Mouse (Mus musculus): ENCODE data around the gene Pitpnm1. TPM values are rescaled to one million over a fixed set of nuclear protein-coding genes. Genes with fewer than 3 reads are reported as not detected.
"Not testable (repeated sequence)": the region's sequence is repeated elsewhere in the genome, so short reads cannot be mapped to it uniquely, and the experiment has no call there.

Gene Pitpnm1
- total RNA-seq, 2 experiments from 2014 or later, result 17.0 to 32.7 TPM

DNA sequence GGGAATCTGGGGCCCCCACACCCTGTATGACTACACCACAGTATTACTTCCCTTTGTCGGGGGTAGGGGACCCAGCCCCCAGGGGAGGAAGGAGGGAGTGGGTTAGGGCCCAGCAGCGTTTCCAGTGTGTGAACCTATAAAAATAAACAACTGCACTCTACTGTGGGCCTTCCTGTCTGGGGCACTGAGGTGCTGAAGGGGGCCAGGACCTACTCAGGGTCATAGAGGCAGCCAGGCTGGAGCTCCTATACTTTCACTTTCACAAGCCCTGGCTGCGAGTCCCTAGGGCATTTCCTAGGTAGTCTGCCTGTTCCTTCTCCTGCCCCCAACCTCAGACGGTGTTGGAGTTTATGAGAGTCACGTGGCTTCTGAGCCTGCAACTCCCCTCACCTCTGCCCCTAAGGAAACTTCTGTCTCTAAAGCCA is 14.0 kb downstream of the Pitpnm1 start:
- ATAC-seq (replicated peaks; ENCODE audit: low FRiP score, poor library complexity, severe bottlenecking), result peak; percentile 27

DNA sequence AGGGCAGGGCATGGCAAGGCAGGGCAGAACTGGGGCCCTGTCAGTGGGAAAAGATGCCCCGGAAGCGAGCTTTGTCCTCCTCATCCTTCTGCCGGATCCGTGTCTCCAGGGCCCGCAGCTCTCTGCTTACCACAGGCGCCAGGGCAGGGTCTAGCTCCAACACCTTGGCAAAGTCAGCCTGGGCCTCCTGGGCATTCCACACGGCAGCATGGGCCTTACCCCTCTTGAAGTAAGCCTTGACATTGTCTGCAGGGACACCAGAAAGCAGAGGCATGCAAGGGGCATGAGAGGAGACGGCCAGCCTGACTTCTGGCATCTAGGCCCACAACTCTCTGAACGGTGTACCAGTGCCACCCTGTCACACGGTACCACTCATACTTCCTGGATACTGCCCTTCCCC is 14.8 kb downstream of the Pitpnm1 start:
- ATAC-seq (replicated peaks; ENCODE audit: low FRiP score, poor library complexity, severe bottlenecking), result no peak

DNA sequence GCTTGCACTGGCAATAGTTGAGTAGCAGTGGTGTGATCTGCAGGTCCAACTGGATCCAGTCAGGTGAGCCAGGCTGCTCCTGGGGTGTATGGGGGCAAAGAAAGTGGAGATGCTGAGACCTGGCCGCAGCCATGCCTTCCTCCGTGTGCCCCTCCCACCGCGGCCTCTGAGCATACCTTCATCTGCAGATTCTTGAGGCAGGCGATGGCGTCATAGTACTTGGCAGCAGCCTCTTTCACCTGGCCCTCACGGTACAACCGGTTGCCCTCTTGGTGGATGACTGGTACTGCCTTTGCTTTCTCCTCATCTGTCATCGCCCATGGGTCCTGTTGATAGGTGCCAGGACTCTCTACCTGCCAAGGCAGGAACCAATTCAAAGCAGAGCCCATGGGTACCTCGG is 15.3 kb downstream of the Pitpnm1 start:
- ATAC-seq (replicated peaks; ENCODE audit: low FRiP score, poor library complexity, severe bottlenecking), result no peak

DNA sequence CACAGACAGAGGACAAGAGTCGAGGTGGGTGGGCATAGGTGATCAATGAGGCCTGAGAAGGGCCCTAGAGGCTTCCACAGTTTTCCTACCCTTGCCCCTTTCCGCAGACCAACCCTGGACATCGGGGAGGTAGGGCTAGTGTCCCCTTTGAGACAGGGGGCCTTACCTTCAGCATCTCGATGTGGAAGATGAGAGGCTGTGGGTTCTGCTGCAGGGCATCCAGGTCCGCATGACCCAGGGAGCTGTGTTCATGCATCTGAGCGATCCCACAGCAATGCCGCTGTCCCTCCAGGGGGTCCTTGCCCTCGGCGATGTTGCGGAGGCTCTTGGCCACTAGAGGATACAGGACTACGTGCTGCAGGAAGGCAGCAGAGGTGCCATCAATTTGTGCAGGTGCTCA is 16.0 kb downstream of the Pitpnm1 start:
- ATAC-seq (replicated peaks; ENCODE audit: low FRiP score, poor library complexity, severe bottlenecking), result no peak

DNA sequence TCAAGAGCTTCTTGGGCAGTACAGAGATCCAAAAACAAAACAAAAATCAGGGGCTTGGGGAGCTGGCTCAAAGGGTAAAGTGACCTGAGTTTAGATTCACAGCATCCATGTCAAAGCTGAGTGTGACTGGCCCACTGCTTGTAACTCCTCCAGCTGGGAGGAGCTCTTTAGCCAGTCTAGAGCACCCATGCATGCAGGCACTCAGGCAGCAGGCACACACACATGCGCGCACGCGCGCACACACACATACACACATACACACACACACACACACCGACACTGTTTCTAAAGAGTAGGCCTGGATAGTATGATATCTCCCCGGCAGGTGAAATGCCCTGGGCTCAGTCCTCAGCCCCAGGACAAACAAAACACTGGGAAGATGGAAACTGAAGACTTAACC is 17.2 kb downstream of the Pitpnm1 start:
- no peak for ATAC-seq (replicated peaks; ENCODE audit: low FRiP score, poor library complexity, severe bottlenecking)

DNA sequence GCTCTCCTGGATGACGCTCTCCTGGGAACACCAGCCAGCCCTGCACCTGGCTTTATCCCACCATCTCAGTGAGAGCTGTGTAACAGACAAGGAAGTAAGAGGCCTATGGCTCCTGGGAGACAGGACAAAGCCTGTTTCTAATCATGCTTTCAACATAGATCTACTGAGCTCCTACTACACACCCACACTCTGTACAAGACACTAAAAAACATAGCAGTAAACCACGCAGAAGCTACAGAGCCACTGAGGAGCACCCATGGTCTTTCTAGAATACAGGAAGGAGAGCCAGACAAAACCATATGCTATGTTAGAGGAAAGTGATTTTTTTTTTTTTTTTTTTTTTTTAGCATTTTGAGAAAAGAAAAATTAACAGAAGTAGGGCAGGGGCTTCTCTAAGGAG is 18.6 kb downstream of the Pitpnm1 start:
- ATAC-seq (replicated peaks; ENCODE audit: low FRiP score, poor library complexity, severe bottlenecking), result no peak

DNA sequence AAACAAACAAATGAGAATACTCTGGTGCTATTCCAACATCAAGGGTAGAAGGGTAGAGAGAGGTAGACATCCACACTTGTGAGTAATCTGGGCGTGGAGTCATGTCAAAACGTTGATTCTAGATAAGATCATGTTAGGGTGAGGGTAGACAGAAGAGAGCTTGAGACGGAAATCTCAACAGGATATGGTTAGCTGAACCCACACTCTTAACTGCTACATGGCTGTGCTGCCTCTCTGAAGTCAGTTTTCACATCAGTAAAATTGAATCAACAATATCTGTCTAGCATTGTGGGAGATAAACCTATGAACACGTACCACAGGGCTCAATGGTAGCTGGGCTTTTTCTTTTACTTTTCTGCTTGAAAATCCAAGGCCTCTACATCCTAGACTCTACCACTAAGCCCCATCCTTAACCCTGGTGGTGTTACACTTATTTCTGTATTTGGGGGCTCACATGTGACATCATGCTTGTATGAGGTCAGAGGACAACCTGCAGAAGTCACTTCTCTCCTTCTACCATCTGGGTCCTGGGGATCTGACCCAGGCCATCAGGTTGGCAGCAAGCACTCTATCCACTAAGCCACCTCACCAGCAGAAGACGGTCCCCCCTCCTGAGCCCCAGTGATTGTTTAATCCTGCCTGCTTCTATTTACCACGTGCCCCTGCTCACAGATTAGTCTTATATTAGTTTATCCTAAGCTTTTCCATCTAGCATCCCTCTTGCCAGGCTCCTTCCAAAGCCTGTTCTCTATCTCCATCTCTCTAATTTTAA is 20.1 kb downstream of the Pitpnm1 start:
- no peak for ATAC-seq (replicated peaks; ENCODE audit: low FRiP score, poor library complexity, severe bottlenecking)

DNA sequence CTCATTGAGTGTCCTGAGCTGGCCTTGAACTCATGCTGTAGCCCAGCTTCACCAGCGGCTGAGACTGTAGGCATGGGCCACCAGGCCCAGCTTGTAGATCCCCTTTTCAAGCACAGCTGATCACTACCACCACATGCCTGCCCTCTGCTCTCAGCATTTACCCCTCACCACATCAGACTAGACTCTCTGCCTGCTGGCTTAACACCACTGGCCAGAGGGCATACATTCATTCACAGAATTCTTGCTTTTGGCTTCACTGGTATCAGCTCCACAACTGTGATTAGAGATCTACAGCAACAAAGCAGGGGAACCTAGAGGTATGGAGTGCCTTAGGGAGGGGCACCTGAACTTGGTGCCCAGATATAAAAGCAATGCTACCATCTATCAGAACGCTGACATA is 20.7 kb downstream of the Pitpnm1 start:
- no peak for ATAC-seq (replicated peaks; ENCODE audit: low FRiP score, poor library complexity, severe bottlenecking)

DNA sequence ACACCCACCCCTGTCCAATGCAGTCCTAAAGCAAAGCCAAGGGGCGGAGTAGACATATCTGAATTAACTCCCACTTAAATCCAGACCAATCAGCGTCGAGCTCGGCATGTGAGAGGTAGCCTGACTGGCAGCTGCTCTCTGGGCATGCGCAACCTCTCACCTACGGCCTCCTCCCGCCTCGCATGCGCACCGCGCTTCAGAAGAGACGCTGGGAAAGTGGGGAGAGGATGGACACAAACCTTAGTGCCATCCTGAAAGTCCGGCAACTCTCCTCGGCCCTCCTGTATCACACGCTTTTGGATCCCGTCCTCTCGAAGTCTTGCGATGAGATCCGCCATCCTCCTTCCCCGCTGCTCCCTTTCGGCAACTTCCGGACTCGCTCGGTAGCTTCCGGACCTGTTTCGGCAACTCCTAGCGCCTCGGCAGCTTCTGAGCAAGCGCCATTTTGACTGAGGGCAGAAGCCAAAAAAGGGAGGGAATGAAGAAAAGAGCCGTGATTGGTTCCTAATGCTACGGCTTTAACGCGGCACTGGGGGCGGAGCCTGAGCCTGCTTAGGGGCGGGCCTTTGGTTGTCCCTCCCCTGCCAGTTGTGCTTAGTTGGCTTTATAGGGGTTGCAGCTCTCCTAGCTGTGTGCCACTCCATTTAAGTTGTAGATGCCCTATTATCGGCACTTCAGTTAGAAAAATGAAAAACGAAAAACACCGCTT is 21.5 kb downstream of the Pitpnm1 start:
- peak; percentile 76 for ATAC-seq (replicated peaks; ENCODE audit: low FRiP score, poor library complexity, severe bottlenecking)

DNA sequence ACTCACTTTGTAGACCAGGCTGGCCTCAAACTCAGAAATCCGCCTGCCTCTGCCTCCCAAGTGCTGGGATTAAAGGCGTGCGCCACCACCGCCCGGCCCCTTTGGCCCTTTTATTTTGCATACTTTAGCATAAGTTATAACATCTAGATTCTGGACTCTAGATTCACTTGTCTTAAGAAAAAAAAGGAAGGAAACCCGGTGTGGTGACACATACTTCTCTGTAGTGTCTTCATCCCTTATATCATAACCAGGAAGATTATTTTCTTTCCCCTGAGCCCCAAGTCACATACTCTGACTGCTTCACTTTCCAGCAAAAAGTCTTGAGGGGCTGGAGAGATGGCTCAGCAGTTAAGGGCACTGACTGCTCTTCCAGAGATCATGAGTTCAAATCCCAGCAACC is 22.1 kb downstream of the Pitpnm1 start:
- not testable (repeated sequence) for ATAC-seq (replicated peaks; ENCODE audit: low FRiP score, poor library complexity, severe bottlenecking)

DNA sequence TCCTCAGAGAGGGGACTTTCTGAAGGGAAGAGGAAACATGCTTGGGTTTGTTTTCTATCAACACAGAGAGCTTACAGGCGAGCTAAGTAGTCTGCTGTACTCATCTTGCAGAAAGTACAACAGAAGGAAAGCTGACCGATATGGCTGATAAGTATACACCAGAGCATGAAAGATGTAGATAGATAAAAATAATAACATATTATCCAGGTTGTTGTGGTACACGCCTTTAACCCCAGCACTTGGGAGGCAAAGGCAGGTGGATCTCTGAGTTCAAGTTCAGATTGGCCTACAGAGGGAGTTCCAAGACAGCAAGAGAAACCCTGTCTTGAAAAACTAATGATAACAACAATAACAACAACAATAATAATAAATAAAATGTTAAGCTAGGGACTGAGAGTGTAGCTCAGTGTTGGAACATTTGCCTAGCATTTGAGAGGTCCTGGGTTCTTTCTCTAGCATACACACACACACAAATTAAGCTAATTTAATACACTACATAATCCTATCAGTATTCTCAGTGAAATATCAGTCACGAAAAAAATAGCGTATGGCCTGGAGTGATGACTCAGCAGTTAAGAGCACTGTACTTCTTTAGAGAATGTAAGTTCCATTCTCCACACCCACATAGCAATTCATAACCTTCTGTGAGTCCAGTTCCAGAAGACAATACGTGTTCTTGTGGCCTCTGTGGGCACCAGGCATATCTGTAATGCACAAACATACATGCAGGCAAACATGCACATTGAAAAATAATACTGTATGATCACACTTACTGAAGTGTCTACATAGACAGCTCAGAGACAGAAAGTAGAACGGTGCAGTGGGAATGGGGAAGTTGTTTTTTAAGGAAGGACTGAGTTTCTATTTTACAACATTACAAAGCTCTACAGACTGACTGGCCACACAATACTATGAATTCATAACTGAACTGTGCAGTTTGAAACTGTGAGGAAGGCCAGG is 22.9 kb downstream of the Pitpnm1 start:
- ATAC-seq (replicated peaks; ENCODE audit: low FRiP score, poor library complexity, severe bottlenecking), result no peak

DNA sequence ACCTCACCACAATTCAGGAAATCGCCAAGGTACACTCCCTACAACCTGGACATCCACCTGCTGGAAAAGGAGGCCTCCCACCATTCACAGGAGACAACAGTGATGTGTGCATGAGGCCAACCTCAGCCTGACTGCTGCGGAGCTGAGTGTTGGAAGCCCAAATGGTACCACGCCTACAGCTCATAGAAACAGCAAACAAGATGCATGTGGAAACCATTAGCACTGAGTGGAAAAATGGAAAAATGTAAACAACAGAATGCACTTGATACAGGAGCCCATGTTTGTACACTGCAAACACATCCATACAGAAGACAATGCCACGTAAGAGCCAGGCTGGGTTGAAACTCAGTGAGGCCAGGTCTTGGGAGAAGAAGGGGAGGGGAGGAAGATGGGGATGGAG is 24.6 kb downstream of the Pitpnm1 start:
- ATAC-seq (replicated peaks; ENCODE audit: low FRiP score, poor library complexity, severe bottlenecking), result no peak

DNA sequence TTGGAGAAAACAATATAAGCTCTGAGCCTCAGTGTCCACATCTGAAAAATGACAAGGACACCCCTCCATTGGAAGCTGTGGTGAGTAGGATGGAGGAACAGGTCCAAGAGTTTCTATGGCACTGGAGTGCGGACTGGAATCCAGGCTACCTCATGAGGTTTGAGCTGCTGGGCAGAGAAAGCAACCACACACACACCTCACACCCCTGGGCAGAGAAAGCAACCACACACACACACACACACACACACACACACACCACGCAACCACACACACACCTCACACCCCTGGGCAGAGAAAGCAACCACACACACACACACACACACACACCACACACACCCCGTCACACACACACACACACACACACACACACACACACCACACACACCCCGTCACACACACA is 25.5 kb downstream of the Pitpnm1 start:
- not testable (repeated sequence) for ATAC-seq (replicated peaks; ENCODE audit: low FRiP score, poor library complexity, severe bottlenecking)

DNA sequence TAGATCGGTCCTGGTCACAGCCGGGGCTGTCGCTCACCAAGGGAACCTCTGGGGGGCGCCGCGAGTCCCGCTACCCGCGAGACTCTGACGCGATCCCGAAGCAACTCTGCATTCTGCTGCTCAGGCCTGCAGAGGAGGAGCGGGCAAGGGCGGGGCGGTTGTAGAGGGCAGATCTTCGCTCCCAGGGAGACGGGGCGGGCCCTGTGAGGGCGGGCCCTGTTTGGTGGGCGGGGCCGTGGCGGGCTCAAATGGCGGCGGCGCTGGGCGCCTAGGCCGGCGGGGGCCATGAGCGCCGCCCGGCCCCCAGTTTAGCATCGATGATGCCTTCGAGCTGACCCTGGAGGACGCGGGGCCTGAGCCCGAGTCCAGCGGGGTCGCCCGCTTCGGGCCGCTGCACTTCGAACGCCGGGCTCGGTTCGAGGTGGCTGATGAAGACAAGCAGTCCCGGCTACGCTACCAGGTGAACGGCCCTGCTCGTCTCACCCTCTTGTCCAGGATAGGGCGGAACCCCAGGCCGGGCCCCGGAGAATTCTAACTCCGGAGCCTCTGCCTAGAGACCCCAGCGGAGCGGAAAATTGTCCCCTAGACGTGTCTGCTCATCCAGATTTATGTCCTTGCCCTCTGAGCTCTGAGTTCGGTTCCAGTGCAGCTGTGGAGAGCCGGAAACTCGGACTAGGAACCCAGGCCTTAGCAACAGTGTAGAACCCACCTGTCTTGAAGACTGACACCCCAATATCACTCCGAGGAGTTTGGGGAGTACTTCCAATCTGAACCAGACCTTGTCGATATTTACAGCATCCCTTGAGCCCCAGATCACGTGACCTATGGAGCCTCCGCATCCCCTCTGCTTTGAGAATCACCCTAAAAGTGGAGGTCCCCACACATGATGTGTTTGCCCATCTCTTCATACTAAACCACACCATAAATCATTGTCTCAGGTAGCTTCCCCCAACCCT is 26.2 kb downstream of the Pitpnm1 start, which contains the start of gene Aip:
Gene Aip, minus strand, starts transcription at position 118 of the 956 bp plus-strand sequence.
- ATAC-seq (replicated peaks; ENCODE audit: low FRiP score, poor library complexity, severe bottlenecking), result peak; percentile 72

DNA sequence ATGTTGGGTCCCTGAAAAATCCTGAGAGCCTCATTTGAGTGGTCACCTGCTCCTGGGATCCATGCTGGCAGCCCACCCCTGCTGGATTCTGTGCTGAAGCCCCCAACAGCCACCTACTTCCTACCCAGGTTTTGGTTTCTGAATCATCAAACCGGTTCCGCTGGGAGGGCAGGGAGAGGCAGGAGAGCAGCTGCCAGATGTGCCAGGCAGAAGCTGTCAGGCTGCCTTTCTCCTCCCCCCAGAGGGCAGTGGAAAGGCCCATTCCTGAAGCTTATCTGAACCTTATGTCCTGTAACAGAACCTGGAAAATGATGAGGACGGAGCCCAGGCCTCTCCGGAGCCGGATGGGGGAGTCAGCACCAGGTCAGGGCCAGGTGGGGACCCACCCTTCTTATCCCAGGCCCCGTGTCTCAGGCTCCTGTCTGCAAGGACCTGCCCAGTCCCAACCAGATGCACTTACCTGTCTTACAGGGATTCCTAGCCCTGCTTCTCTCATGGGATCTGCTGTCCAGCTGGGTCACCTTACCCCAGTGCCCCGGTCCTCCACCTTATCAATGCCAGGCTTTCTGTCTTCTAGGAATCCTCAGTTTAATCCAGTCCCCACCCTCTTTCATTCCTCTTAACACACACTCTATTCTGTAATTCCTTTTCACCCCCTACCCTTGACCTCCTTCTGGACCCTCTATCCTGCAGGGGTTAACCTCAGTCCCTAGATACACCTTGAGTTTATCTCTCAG is 27.1 kb downstream of the Pitpnm1 start:
- peak; percentile 14; the same call in 1 of the 2 replicates for ATAC-seq (replicated peaks; ENCODE audit: low FRiP score, poor library complexity, severe bottlenecking)

DNA sequence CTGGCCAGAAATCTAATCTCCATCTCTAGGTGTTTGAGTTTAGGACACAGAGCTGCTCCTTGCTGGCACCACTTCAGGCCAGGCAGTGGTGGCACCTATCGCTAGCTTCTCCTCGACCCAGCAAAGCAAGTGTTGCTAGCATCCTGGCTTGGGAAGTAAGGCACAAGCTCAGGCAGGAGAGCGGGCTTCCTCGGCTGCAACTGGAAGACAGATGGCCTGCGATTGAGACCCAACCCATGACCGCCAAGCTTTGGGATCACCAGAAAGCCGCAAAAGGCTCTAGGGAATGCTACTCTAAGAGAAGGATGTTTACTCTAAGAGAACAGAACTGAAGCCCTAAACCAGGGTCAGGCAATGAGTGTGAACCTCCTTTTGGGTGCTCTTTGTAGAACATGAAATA is 29.7 kb downstream of the Pitpnm1 start:
- no peak for ATAC-seq (replicated peaks; ENCODE audit: low FRiP score, poor library complexity, severe bottlenecking)

DNA sequence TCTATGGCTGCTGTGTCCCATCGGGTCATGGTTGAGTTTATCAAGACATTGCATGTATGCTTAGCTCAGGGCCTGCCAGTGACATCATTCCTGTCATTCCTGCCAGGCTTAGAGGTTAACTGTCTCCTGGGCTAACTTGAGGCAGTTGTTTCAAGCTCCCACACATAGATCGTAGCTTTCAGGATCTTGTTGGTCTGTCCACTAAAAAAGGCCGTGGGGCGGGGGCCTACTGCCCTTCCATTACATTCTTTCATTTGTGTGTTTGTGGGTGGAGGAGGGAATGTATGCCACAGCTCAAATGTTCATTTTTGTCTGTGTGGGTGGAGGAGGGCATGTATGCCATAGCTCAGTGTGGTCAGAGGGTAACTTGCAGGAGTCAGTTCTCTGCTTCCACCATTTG is 30.3 kb downstream of the Pitpnm1 start:
- 0 out of 2 replicates have a peak, but pooled peaks have one; percentile 6 for ATAC-seq (replicated peaks; ENCODE audit: low FRiP score, poor library complexity, severe bottlenecking)

DNA sequence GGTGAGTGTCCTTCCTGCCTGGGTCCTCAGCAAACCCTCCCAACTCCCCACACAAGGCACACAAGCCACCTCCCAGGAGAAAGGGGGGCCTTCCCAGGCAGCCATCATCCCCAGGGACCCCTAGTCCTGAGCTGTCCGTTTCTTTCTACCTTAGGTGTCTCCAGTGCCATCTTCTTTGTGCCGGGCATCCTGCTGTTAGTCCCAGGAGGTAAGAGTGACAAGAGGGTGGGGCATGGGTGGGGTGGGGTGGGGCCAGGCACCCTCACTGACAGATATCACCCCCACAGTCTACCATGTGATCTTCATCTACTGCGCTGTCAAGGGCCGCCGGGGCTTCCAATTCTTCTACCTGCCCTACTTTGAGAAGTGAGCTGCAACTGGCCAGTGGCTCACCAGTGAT is 31.3 kb downstream of the Pitpnm1 start:
- ATAC-seq (replicated peaks; ENCODE audit: low FRiP score, poor library complexity, severe bottlenecking), result peak; percentile 49

Measured in erythroblast, adult 5-6 weeks (primary cell).